Mouse (Mus musculus) c-Kit-positive CD71-positive TER-119-negative erythroid progenitor cells, embryonic 14.5 days (primary cell): ENCODE results near the gene Adh5.

Experiments
- DNase-seq: peaks from one replicate; pipeline ENCODE4 v3.0.0-alpha.2; 2013; ENCODE audit warnings: low read depth

The Adh5 gene

DNA sequence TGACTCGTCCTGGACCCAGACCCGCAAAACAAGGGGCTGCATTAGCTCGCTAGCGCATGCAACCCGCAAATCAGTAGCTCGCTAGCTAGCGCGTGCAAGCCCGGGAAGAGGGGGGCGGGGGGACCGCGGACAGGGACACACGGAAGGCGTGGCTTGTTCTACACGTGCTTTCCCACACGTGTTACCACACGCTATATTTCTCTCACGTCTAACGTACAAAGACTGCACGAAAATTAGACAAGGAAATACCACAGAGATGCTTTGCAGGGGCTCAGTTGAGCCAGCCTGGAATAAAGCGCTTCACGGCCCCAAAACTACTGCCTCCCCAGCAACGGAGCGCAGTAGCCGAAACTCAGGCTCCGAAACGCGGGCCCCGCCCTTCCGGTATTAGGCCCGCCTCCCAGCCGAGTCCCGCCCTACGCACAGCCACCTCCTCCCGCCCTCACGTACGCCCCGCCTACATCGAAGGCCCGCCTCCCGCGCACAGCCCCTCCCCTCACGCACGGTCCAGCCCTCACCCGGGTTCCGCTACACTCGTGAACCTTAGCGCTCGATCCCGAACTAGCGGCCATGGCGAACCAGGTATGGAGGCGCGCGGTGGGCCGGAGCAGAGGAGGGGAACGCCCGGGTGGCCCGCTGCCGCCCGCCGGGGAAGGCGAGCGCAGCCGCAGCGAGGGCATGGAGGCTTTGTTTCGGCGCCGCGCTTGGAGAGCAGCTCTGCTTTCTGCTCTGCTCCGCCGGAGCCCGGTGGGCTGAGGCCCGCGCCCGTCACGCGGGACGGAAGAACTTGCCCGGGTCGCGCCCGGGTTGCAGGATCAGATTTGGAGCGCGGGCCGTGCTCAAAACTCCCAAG is at the start of gene Adh5:
Gene Adh5 (plus strand): TSS at position 482 of the 853 bp plus-strand sequence.
- peak; percentile 84 for DNase-seq

DNA sequence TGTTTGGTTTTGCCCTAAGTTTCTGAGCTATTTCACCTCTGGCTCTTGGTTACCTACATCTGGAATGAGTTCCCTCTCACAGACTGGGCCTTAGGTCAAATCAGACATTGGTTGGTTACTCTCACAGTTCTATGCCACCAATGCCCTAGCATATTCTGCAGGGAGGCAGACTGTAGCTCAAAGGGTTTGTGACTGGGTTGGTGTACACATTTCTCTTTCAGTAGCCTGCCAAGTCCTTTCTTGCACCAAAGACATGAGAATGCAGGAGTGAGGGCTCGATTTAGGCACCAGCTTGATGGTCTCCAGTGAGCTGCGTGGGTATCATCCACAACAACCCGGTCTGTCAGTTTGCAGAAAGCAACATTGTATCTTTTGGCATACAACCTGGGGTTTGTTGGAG is 38.0 kb upstream of the Adh5 start:
- DNase-seq = no peak

DNA sequence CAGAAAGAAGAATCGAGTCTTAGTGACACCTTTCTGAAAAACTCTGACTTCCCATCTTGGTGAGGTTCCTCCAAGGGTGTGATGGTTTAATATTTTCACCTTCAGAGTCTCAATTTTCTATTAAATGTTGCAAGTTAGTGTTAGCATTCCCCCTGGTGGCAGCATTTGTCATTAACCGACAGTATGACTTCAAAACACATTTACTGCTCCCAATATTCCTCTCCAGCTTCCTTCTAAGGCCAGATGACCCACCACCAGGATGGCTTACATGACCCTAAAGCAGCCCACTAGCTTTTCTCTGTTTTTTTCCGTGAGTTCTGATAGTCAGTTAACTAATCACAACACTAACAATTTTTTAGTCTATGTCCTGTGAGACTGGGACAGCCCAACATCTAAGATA is 37.6 kb upstream of the Adh5 start:
- no peak for DNase-seq

GRCm38 (mm10) chr3:138405840-138406239 is 37.1 kb upstream of the Adh5 start:
- no peak for DNase-seq

DNA sequence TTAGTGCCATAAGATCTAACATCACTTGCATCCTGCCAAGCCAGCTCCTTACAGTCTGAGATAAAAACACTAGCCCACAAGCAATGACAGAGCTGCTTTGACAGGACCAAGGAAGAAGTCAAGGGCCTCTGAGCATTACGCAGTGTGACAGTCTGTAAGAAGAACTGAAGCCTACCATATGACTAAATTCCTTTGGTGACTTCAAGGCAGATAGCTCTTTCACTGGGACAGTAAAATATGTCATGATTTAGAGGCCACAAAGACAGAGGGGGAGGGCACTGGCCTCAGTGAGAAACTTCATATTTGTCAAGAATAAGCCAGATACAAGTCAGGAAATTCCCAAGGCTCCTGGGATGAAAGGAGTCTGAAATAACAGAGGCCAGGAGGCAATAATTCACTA is 35.0 kb upstream of the Adh5 start:
- DNase-seq = no peak

GRCm38 (mm10) chr3:138409585-138409984 is 33.3 kb upstream of the Adh5 start:
- DNase-seq = no peak

DNA sequence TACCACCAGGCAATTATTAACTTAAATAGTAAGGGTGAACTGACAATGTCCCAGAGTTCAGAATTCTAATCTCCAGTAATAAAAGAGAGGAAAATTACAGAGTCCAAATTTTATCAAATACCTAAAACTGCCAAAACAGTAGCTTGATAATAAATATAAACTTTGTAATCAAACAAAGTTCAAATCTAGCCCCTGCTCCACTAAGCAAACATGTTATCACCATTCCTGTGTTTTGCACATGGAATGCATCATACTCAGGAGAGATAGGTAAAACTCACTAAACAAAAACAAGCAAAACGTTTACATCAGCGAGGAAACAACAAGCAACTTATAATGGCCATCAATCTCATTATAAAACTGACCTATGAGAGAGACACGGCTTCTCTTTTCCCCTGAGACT is 32.7 kb upstream of the Adh5 start:
- DNase-seq = no peak

DNA sequence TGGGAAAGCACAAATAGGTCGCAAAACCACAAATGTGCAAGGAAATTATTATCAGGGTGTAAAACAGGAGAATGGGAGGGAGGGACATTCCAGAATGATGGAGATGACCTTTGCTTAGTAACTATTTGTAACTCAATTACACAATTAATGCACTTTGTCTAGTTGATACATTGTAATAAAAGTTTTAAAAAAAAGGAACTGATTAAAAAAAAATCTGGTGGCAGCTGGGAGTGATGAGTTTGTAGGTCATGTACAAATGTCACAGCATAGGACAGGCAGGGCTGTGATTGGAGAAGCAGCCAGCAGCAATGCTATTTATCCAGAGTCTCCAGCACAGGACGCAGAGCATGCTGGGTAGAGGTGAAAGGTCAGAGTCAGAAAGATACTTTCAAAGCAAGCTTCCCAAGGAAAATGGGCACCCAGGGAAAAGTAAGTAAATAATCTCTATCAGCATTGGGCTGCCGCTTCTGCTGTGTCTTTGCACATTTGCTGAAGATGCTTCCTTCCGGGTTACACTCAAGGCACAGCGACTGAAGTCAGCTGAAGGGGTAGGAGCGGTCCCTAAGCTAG is 27.7 kb upstream of the Adh5 start, which contains the start of gene Adh4:
Gene Adh4 (plus strand): TSS at position 346 of the 570 bp plus-strand sequence.
- no peak for DNase-seq

DNA sequence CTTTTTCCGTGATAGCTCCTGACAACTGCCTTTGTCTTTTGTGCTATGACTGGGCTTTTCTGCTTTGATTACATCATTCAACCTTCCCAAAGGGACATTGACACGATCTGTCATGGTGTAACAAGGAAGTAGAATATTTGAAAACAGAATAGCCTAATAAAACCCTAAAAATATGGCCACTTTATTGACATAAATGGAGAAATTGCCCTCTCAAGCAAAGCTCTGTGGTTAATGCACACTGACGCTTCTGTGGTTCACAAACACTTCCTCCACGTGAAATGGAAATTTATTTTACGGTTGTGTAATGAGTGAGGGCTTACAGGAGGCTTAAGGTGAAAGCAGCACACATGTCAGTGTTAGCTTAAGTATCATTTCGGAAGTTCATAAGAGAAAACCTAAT is 23.5 kb upstream of the Adh5 start:
- no peak for DNase-seq

DNA sequence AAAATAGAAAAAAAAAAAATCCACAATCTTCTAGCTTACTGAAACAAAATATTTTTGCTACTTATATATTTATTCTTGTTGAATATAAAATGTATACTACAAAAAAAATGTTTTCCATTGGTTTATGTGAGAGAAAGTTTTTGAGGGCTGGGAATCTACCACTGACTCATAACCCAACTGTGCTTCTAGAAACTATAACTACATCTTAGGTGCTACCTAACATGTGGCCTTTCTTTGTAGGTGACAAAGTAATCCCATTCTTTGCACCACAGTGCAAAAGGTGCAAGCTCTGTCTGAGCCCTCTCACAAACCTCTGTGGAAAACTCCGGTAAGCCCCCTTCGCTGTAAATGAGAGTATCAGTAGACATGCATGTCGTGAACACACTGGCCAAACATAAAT is 22.5 kb upstream of the Adh5 start:
- DNase-seq = no peak

- no peak for DNase-seq
Measured at GRCm38 (mm10) chr3:138423664-138424063, 19.2 kb upstream of the Adh5 start.

DNA sequence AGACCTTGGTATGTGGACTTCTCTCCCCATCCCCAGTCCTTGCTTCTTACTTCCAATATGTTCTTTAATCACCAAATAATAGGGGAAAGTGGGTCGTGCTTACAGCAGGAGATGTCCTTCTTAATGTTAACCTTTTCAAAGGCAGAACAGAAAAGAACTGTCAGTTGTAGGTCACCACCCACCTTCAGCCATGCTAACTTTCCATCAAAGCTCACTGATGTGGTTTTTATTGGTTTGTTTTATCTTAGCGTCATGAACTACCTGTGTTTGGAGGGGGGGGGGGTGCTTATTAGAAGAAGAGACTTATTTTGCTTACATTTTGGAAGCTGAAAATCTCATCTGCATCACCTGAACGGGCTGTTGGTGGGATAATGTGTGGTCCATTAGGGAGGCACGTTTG is 18.6 kb upstream of the Adh5 start:
- no peak for DNase-seq

DNA sequence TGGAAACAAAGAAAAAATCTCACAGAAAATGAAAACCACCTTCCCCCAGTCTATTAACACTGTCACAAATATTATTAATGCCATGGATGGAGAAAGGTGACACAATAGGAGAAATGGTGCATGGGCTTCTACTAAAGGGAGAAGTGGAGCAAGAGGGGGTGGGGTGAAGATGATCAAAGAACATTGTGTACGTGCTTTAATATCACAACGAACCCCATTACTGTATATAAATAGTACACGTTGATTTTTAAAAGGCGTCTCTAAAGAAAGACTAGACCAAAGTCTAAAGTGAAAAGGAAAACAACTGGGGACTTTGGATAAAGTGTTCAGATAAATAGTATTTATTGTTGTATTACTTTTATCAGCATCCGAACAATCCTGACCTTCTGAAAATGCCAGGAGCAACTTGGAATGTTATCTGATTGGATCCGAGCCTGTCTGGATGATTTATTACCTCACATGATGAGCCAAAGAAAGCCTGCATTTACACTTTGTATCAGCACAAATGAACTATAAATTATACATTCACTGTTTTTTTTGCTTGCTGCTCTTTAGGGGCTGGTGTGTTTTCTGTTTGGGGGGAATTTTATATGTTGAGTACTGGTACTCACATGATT is 12.4 kb upstream of the Adh5 start:
- DNase-seq = no peak

DNA sequence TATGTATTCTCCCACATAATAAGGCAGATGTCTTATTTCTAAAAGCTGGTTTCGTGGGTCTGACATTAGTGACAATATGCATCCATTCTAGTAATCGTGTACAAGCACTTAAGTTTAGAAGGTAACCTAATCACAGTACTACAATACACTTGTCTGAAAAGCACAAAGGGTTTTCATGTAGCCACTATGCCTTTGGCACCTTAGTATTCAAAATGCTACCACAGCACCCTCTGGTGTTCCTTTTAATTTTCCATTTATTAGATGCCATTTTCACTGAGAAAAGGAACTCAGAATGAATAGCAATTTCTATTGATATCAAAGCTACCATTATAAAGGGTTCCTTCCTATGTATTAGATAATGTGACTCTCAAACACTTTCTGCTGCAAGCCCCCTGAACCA is 11.1 kb upstream of the Adh5 start:
- peak; percentile 15 for DNase-seq

DNA sequence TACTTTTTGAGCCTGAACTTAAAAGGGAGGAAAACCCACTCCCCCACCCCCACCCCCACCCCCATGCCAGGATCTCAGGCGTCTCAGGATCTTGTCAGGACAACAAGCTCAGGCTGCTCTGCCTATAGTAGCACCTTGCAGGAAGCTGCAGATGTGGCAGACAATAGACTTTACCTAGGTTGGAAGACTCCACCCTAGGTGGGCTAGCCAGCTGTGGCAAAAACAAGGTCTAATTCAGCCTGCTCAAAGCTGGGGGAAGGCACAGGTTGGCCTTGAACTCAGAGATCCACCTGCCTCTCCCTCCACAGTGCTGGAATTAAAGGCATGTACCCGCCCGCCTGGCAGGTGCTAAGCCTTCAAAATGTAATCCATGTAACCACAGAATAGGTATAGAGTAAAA is 4.2 kb upstream of the Adh5 start:
- no peak for DNase-seq

- peak; percentile 13 for DNase-seq
Measured at GRCm38 (mm10) chr3:138442203-138442602, 690 bp upstream of the Adh5 start.

DNA sequence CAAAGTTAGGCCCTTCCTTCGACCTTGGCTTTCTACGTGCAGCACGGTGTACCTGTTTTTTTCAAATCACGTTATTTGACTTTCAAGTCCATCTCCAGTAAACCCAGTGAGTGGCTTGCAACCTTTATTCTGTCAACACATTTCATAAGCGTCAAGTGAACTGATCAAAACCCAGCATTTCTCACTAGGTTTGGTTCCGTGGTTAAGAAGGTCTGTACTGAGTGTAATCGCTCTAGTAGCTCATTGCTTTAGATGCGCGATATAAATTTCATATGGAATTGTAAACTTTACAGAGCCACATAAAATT is 525 bp downstream of the Adh5 start:
- no peak for DNase-seq

GRCm38 (mm10) chr3:138448077-138448860 is 5.4 kb downstream of the Adh5 start:
- no peak for DNase-seq

- DNase-seq = no peak
Measured at GRCm38 (mm10) chr3:138452169-138452568, 9.3 kb downstream of the Adh5 start.

GRCm38 (mm10) chr3:138454234-138454633 is 11.3 kb downstream of the Adh5 start:
- DNase-seq = no peak

DNA sequence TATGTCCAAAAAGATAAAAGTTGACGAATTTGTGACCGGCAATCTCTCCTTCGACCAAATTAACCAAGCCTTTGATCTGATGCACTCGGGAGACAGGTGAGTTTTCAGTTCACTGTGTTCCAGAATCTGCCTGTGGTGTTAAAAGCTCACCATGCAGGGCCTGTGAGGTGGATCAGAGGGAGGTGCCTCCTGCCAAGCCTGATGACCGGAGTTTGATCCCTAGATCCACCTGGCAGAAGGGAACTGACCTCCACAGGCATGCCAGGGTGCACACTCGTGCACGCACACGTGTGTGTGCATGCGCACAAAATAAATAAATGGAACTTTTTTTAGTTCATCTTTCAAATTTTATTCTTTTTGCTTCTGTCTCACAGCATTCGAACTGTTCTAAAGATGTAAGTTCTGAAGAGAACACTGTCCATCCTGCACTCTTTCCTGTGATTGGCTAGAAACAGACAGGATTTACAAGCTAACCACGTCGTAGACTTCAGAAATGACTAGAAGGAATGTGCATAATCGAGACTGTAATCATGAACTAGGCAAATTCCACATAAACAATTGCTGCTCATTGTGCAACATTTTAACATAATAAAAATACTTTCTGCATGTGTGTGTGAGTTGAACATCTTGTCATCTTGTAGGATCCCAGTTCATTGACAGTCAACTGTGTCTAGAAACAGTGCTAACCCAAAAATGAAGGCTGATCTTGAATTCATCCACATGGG is 12.0 kb downstream of the Adh5 start:
- no peak for DNase-seq

DNA sequence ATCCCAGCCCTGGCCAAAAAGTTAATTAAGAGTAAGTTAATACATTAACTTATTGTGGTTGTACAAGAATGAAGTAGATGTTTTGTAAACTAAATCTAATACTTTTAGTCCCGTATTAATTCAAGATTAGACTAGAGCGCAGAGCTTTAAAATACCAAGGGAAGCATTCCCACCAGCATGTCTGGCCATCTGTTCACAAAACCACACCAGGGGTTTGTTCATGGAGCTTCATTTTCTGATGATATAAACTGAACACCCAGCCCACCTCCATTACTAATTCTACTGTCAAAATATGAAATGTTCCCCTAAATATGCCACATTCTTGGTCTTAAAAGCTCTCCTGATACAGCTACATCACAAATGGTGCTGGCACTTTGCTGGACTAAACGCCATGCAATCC is 15.5 kb downstream of the Adh5 start:
- DNase-seq = no peak
